Mouse (Mus musculus): ENCODE measurements around the gene Acta2. TPM values are rescaled to one million over a fixed set of nuclear protein-coding genes. Genes with fewer than 3 reads are reported as not detected.

Acta2 gene
- polyA plus RNA-seq (2014; fragmentation: Nextera tagmentation; extraction: Ambion mirVana): 31.5 and 34.9 TPM in 2 replicates

DNA sequence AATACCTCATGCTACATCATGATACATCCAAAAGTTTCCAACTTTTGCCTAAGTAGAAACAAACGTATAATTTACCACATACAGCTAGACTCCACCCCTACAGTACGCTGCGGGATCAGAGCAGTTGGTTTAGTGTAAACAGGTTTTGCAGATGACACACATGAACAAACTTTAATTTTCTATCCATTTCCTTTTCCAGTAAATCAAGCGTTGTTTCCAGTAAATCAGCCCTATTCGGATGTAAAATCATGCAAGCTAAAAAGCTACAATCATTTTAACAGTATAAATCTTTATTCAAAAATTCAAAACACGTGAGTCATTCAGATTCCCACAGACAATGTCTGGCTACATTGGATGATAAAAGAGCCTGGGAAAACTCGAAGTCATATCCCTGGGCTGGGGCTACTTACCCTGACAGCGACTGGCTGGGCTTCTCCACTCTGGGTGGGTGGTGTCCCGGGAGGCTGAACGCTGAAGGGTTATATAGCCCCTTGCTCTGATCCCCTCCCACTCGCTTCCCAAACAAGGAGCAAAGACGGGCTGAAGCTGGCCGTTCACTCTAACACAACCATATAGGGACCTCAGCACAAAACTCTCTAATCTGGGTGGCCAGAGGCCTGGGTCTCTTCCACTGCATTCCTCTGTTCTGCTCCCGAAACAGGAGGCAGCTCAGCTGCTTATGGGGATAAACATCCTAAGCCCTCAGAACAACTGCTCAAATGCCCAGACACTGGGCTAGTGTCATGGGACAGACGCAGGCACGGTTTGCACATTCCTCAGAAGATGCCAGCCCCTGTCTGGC is at the start of gene Acta2:
Gene Acta2, minus strand, starts transcription at position 711 of the 802 bp plus-strand sequence.
- Histone ChIP-seq H3K4me1 (ENCODE audit: control insufficient read depth, insufficient read depth, low read length) (no peaks in the 10 kb centered on the region), H3K27ac (ENCODE audit: low read depth, low read length) (no peak within 1 kb of the TSS), H3K27me3 (ENCODE audit: control insufficient read depth, insufficient read depth, low read length) (no peaks in the 10 kb centered on the region), H3K9ac (ENCODE audit: low read length) (no peak within 1 kb of the TSS), H3K4me3 (ENCODE audit: low read depth, low read length) (no peak within 1 kb of the TSS), H3K4me2 (no peak within 1 kb of the TSS), H3K36me3 (ENCODE audit: control insufficient read depth, insufficient read depth, low read length) (no peaks in the 10 kb centered on the region), H3K9me3 (ENCODE audit: control insufficient read depth, low read length) (no peaks in the 10 kb centered on the region)
- DNase-seq (ENCODE audit: low spot score, missing footprints) (peak; percentile 80), ATAC-seq (ENCODE audit: low FRiP score) (no peak)
- 66% methylated on average over 16 of the region's 16 CpGs for WGBS

- no peaks in the 10 kb centered on the region for H3K36me3 ChIP-seq (ENCODE audit: control insufficient read depth, insufficient read depth, low read length)
- ATAC-seq (ENCODE audit: low FRiP score) (no peak), DNase-seq (ENCODE audit: low spot score, missing footprints) (no peak)
Measured at GRCm38 (mm10) chr19:34304917-34305316, 49.5 kb upstream of the Acta2 start.

DNA sequence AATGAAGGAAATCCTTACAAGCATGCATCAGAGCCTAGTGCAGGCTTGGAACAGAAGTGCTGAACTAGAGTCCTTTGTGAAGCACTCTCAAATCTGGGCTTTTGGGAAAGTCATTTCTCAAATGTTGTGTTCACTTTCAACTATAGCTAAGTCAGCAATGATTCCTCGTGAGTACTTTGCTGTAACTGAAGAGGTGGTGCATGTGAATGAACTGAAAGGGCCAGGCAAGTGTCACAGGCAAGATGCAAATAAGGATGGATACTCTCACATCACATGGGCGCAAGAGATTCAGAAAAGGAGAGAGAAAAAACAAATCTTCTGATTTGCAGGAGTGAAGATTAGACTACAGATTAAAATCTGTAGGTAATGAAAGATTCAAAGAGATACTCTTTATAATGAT is 45.0 kb upstream of the Acta2 start:
- no peak overlapping the region for H3K9ac ChIP-seq (ENCODE audit: low read length)
- no peak overlapping the region for H3K4me3 ChIP-seq (ENCODE audit: low read depth, low read length)
- H3K9me3 ChIP-seq (ENCODE audit: control insufficient read depth, low read length): no peaks in the 10 kb centered on the region
- H3K4me2 ChIP-seq: no peak overlapping the region
- H3K4me1 ChIP-seq (ENCODE audit: control insufficient read depth, insufficient read depth, low read length): no peaks in the 10 kb centered on the region
- ATAC-seq (ENCODE audit: low FRiP score) (no peak), DNase-seq (ENCODE audit: low spot score, missing footprints) (no peak)
- H3K27me3 ChIP-seq (ENCODE audit: control insufficient read depth, insufficient read depth, low read length): no peaks in the 10 kb centered on the region
- no peaks in the 10 kb centered on the region for H3K36me3 ChIP-seq (ENCODE audit: control insufficient read depth, insufficient read depth, low read length)
- no peak overlapping the region for H3K27ac ChIP-seq (ENCODE audit: low read depth, low read length)
- WGBS: 80% methylated on average over 2 of the region's 2 CpGs

More at GRCm38 (mm10) chr19:34304917-34305316, 49.5 kb upstream of the Acta2 start:
- Histone ChIP-seq H3K27ac (ENCODE audit: low read depth, low read length) (no peak overlapping the region), H3K27me3 (ENCODE audit: control insufficient read depth, insufficient read depth, low read length) (no peaks in the 10 kb centered on the region), H3K4me2 (no peak overlapping the region), H3K9ac (ENCODE audit: low read length) (no peak overlapping the region), H3K4me3 (ENCODE audit: low read depth, low read length) (no peak overlapping the region), H3K9me3 (ENCODE audit: control insufficient read depth, low read length) (no peaks in the 10 kb centered on the region), H3K4me1 (ENCODE audit: control insufficient read depth, insufficient read depth, low read length) (no peaks in the 10 kb centered on the region)

DNA sequence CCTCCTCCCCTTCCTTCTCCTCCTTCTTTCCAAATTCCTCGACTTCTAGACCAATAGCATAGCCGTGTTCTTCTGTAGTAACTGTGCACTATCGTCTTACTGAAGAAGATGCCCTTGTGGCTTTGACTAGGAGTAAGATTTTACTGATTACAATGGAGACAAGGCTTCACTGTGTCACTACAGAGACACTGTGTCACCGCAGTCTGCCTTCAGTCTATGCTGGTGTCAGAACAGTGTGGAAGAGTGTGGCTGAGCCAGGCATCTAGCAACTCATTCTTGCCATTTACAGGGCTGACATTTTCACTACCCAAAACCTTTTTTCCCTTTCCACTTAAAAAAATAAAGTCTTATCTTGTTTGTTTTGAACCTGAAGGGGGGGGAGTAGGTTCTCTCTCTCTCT is 43.8 kb upstream of the Acta2 start:
- ATAC-seq (ENCODE audit: low FRiP score): no peak
- H3K9me3 ChIP-seq (ENCODE audit: control insufficient read depth, low read length): no peaks in the 10 kb centered on the region
- no peak for DNase-seq (ENCODE audit: low spot score, missing footprints)
- no peaks in the 10 kb centered on the region for H3K4me1 ChIP-seq (ENCODE audit: control insufficient read depth, insufficient read depth, low read length)
- no peaks in the 10 kb centered on the region for H3K36me3 ChIP-seq (ENCODE audit: control insufficient read depth, insufficient read depth, low read length)
- 82% methylated on average over 4 of the region's 4 CpGs for WGBS
- no peak overlapping the region for H3K9ac ChIP-seq (ENCODE audit: low read length)
- no peak overlapping the region for H3K4me3 ChIP-seq (ENCODE audit: low read depth, low read length)
- H3K4me2 ChIP-seq: no peak overlapping the region
- H3K27me3 ChIP-seq (ENCODE audit: control insufficient read depth, insufficient read depth, low read length): no peaks in the 10 kb centered on the region
- no peak overlapping the region for H3K27ac ChIP-seq (ENCODE audit: low read depth, low read length)

DNA sequence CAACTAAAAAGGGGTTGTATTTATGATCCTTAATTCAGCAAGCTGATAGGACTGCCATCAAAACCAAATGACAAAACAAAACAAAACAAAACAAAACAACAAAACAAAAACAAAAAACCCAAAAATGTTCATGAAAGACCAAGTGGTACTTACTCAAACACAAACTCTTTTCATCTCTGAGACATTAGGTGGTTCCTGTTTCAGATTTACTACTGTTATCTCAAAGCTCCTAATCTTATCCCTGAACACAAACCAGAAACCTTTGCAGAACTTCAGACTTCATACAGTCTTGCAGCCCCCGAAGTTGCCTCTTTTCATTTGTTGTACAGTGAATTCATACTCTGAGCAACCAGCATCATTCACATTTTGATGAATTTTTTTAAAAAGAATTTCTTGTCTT is 43.1 kb upstream of the Acta2 start:
- Histone ChIP-seq H3K9me3 (ENCODE audit: control insufficient read depth, low read length) (no peaks in the 10 kb centered on the region), H3K4me1 (ENCODE audit: control insufficient read depth, insufficient read depth, low read length) (no peaks in the 10 kb centered on the region), H3K27me3 (ENCODE audit: control insufficient read depth, insufficient read depth, low read length) (no peaks in the 10 kb centered on the region), H3K4me3 (ENCODE audit: low read depth, low read length) (no peak overlapping the region), H3K36me3 (ENCODE audit: control insufficient read depth, insufficient read depth, low read length) (no peaks in the 10 kb centered on the region), H3K9ac (ENCODE audit: low read length) (no peak overlapping the region), H3K27ac (ENCODE audit: low read depth, low read length) (no peak overlapping the region), H3K4me2 (no peak overlapping the region)
- DNase-seq (ENCODE audit: low spot score, missing footprints) (no peak), ATAC-seq (ENCODE audit: low FRiP score) (no peak)
- WGBS: 78% methylated on average over 1 of the region's 1 CpGs

DNA sequence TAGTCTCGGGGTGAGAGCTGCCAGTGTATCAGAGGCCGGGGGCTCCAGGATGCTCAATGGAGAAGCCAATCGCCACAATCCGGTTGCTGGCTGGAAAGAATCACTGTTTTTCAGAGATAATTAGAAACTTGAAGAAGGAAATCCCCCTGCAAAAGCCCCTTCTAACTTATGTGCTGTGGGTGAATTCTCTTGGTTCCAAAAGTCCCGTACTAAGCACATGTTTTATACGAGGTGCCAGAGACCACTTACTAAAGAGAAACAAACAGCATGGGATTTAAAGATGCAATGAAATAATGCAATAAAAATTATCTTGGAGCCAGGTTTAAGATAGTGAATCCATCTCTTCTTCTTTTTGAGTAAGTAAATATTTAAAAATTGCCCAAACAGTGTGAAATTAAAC is 40.1 kb upstream of the Acta2 start:
- Histone ChIP-seq H3K9ac (ENCODE audit: low read length) (no peak overlapping the region), H3K4me1 (ENCODE audit: control insufficient read depth, insufficient read depth, low read length) (0 out of 2 replicates have a peak, but pooled peaks cover 4% of the 10 kb centered on the region), H3K4me2 (no peak overlapping the region), H3K36me3 (ENCODE audit: control insufficient read depth, insufficient read depth, low read length) (no peaks in the 10 kb centered on the region), H3K4me3 (ENCODE audit: low read depth, low read length) (no peak overlapping the region), H3K27me3 (ENCODE audit: control insufficient read depth, insufficient read depth, low read length) (no peaks in the 10 kb centered on the region), H3K9me3 (ENCODE audit: control insufficient read depth, low read length) (no peaks in the 10 kb centered on the region), H3K27ac (ENCODE audit: low read depth, low read length) (no peak overlapping the region)
- ATAC-seq (ENCODE audit: low FRiP score) (no peak), DNase-seq (ENCODE audit: low spot score, missing footprints) (no peak)
- 77% methylated on average over 6 of the region's 6 CpGs for WGBS

GRCm38 (mm10) chr19:34293376-34293947 is 38.1 kb upstream of the Acta2 start:
- Histone ChIP-seq H3K4me2 (no peak overlapping the region), H3K27ac (ENCODE audit: low read depth, low read length) (no peak overlapping the region), H3K36me3 (ENCODE audit: control insufficient read depth, insufficient read depth, low read length) (no peaks in the 10 kb centered on the region), H3K9me3 (ENCODE audit: control insufficient read depth, low read length) (no peaks in the 10 kb centered on the region), H3K4me1 (ENCODE audit: control insufficient read depth, insufficient read depth, low read length) (0 out of 2 replicates have a peak, but pooled peaks cover 7% of the 10 kb centered on the region), H3K9ac (ENCODE audit: low read length) (no peak overlapping the region), H3K4me3 (ENCODE audit: low read depth, low read length) (no peak overlapping the region), H3K27me3 (ENCODE audit: control insufficient read depth, insufficient read depth, low read length) (no peaks in the 10 kb centered on the region)
- 78% methylated on average over 3 of the region's 3 CpGs for WGBS
- DNase-seq (ENCODE audit: low spot score, missing footprints) (no peak), ATAC-seq (ENCODE audit: low FRiP score) (no peak)

- Histone ChIP-seq H3K9me3 (ENCODE audit: control insufficient read depth, low read length) (no peaks in the 10 kb centered on the region), H3K27me3 (ENCODE audit: control insufficient read depth, insufficient read depth, low read length) (no peaks in the 10 kb centered on the region), H3K27ac (ENCODE audit: low read depth, low read length) (no peak overlapping the region), H3K9ac (ENCODE audit: low read length) (no peak overlapping the region), H3K4me3 (ENCODE audit: low read depth, low read length) (no peak overlapping the region), H3K4me2 (no peak overlapping the region), H3K4me1 (ENCODE audit: control insufficient read depth, insufficient read depth, low read length) (0 out of 2 replicates have a peak, but pooled peaks cover 7% of the 10 kb centered on the region), H3K36me3 (ENCODE audit: control insufficient read depth, insufficient read depth, low read length) (no peaks in the 10 kb centered on the region)
- 67% methylated on average over 2 of the region's 2 CpGs for WGBS
- DNase-seq (ENCODE audit: low spot score, missing footprints) (no peak), ATAC-seq (ENCODE audit: low FRiP score) (no peak)
Measured at GRCm38 (mm10) chr19:34292701-34293100, 37.3 kb upstream of the Acta2 start.

- Histone ChIP-seq H3K4me3 (ENCODE audit: low read depth, low read length) (no peak overlapping the region), H3K27ac (ENCODE audit: low read depth, low read length) (no peak overlapping the region), H3K4me1 (ENCODE audit: control insufficient read depth, insufficient read depth, low read length) (0 out of 2 replicates have a peak, but pooled peaks cover 7% of the 10 kb centered on the region), H3K9me3 (ENCODE audit: control insufficient read depth, low read length) (no peaks in the 10 kb centered on the region), H3K36me3 (ENCODE audit: control insufficient read depth, insufficient read depth, low read length) (no peaks in the 10 kb centered on the region), H3K4me2 (no peak overlapping the region), H3K27me3 (ENCODE audit: control insufficient read depth, insufficient read depth, low read length) (no peaks in the 10 kb centered on the region), H3K9ac (ENCODE audit: low read length) (no peak overlapping the region)
- DNase-seq (ENCODE audit: low spot score, missing footprints) (no peak), ATAC-seq (ENCODE audit: low FRiP score) (no peak)
- WGBS: 83% methylated on average over 5 of the region's 5 CpGs
Measured at GRCm38 (mm10) chr19:34291956-34292355, 36.6 kb upstream of the Acta2 start.

All from midbrain, embryonic 11.5 days (tissue).